Mouse (Mus musculus): ENCODE results near the gene Pcgf1.
A peak's percentile ranks its signal among the peaks of the same experiment; 100 is the strongest.

- no peak for TF ChIP-seq USF1 (IDR thresholded peaks at IDR 0.05; ENCODE audit: low read depth)
- TF ChIP-seq POLR2A (IDR thresholded peaks at IDR 0.05; ENCODE audit: insufficient read length, low read depth) = peak; percentile 62
These were observed 23.4 kb upstream of the Pcgf1 start, which contains the start of gene Aup1 for GRCm38 (mm10) chr6:83054074-83054851.
